Mouse (Mus musculus): ENCODE results near the gene Olfr458. TPM values are rescaled to one million over a fixed set of nuclear protein-coding genes. Genes with fewer than 3 reads are reported as not detected.
"Not testable (repeated sequence)": the region's sequence is repeated elsewhere in the genome, so short reads cannot be mapped to it uniquely, and the experiment has no call there.

The Olfr458 gene
- not detected in 2 replicates for polyA plus RNA-seq (2015; fragmentation: Nextera tagmentation; extraction: Ambion mirVana)

- no peaks in the 10 kb centered on the region for H3K27me3 ChIP-seq
- H3K9me3 ChIP-seq: no peaks in the 10 kb centered on the region
- ATAC-seq (ENCODE audit: insufficient number of reproducible peaks, low FRiP score, low TSS enrichment, low read depth): no peak
- H3K4me1 ChIP-seq: no peaks in the 10 kb centered on the region
- no peak within 1 kb of the TSS for H3K27ac ChIP-seq
- 79% methylated on average over 1 of the region's 1 CpGs for WGBS
- no peak within 1 kb of the TSS for H3K4me2 ChIP-seq
- H3K36me3 ChIP-seq: no peaks in the 10 kb centered on the region
- H3K9ac ChIP-seq: no peak within 1 kb of the TSS
- no peak within 1 kb of the TSS for H3K4me3 ChIP-seq
These were observed at the start of gene Olfr458 for GRCm38 (mm10) chr6:42465096-42465495. Gene Olfr458, minus strand, starts transcription at chr6:42465196.

DNA sequence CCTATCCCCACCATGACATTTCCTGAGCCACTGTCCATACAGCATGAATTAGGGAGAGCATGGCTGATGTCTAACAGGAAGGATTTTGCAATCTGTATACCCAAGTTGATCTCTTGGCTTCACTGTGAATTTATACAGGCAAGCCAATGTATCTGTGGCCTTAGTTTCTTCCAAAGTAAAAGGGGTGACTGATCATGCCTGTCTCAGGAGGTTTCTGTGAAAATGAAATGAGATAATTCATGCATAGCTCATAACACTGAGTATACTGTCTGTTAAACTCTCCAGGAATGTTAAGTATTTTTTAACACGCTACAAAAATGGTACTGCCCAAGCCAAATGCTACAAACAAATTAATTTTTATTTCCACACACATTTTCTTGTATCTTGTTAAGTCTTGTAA, 48.5 kb upstream of the Olfr458 start:
- Histone ChIP-seq H3K4me3 (no peak overlapping the region), H3K9ac (no peak overlapping the region), H3K36me3 (no peaks in the 10 kb centered on the region), H3K27me3 (no peaks in the 10 kb centered on the region), H3K4me1 (no peaks in the 10 kb centered on the region), H3K27ac (no peak overlapping the region), H3K9me3 (no peaks in the 10 kb centered on the region), H3K4me2 (no peak overlapping the region)
- ATAC-seq (ENCODE audit: insufficient number of reproducible peaks, low FRiP score, low TSS enrichment, low read depth): no peak
- 43% methylated on average over 1 of the region's 1 CpGs for WGBS

GRCm38 (mm10) chr6:42509311-42509710, 44.3 kb upstream of the Olfr458 start:
- H3K4me3 ChIP-seq: no peak overlapping the region
- H3K4me2 ChIP-seq: no peak overlapping the region
- H3K9ac ChIP-seq: no peak overlapping the region
- no peaks in the 10 kb centered on the region for H3K27me3 ChIP-seq
- no peaks in the 10 kb centered on the region for H3K4me1 ChIP-seq
- H3K36me3 ChIP-seq: no peaks in the 10 kb centered on the region
- ATAC-seq (ENCODE audit: insufficient number of reproducible peaks, low FRiP score, low TSS enrichment, low read depth): no peak
- H3K9me3 ChIP-seq: no peaks in the 10 kb centered on the region
- H3K27ac ChIP-seq: no peak overlapping the region

DNA sequence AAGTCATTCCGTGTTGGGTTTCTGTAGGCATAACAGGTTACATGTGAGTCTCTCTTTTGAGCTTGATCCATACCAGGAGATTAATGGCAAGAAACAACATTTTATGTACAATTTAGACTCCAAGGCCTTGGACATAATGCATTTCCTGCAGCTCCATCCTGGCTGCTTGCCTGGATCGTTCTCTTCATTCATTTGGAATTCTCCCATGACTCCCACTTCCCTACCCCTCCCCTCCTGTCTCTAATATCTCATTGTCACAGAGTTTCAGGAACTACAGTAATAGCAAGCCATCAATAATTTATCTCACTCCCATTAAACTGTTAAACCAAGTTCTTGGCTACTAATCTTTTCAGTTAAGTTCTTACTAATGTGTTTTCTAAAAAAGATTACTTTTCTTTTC, 38.5 kb upstream of the Olfr458 start:
- Histone ChIP-seq H3K36me3 (no peaks in the 10 kb centered on the region), H3K27ac (no peak overlapping the region)
- WGBS: 79% methylated on average over 2 of the region's 2 CpGs

DNA sequence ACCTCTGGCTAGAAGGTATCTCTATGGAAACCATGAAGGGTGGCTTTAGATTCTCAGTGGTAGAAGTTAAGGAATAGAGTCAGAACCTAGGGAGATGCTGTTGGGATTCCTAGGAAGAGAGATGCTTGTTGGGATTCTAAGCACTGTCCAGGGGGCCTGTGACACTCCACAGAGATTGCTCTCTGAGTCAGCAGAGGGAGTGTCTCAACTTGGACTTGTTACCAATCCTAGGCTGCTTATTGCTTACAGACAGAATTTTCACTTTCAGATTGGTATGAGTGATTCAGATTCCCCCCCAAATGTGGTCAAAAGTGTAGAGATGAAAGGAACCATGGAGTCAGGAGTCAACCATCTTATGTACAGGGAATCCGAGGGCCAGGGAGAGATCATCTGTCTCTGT, 24.7 kb upstream of the Olfr458 start:
- WGBS: 46% methylated on average over 1 of the region's 1 CpGs
- Histone ChIP-seq H3K27ac (no peak overlapping the region), H3K9ac (no peak overlapping the region), H3K4me3 (no peak overlapping the region), H3K9me3 (no peaks in the 10 kb centered on the region), H3K4me2 (no peak overlapping the region), H3K4me1 (no peaks in the 10 kb centered on the region), H3K36me3 (no peaks in the 10 kb centered on the region), H3K27me3 (no peaks in the 10 kb centered on the region)
- ATAC-seq (ENCODE audit: insufficient number of reproducible peaks, low FRiP score, low TSS enrichment, low read depth): no peak

More for the DNA sequence above, 38.5 kb upstream of the Olfr458 start:
- H3K9ac ChIP-seq: no peak overlapping the region
- no peak overlapping the region for H3K4me2 ChIP-seq
- H3K27me3 ChIP-seq: no peaks in the 10 kb centered on the region
- no peak for ATAC-seq (ENCODE audit: insufficient number of reproducible peaks, low FRiP score, low TSS enrichment, low read depth)
- H3K4me1 ChIP-seq: no peaks in the 10 kb centered on the region
- H3K9me3 ChIP-seq: no peaks in the 10 kb centered on the region
- no peak overlapping the region for H3K4me3 ChIP-seq

DNA sequence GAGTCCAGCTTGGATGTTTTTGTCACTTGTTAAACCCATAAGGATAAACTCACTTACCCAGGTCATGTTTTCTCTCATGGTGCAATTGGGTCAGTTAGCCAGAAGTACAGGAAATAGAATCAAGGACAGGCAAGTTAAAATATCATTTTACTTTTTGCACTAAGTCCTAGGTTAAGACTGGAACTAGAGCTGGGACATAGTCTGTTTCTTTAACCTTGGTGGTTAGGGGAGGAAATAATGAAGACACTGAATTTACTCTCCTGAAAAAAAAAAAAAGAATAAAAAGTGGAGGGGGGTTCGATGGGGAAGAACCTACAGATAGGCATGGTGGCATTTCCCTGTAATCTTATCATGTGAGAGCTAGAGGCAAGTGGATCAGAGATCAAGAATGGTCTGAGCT, 22.1 kb upstream of the Olfr458 start, which contains the start of gene Olfr456:
TSS of gene Olfr456 (minus strand) at position 101 of the 400 bp plus-strand sequence.
- H3K4me2 ChIP-seq: no peak within 1 kb of the TSS
- no peaks in the 10 kb centered on the region for H3K4me1 ChIP-seq
- no peak within 1 kb of the TSS for H3K4me3 ChIP-seq
- no peak within 1 kb of the TSS for H3K27ac ChIP-seq
- no peak for ATAC-seq (ENCODE audit: insufficient number of reproducible peaks, low FRiP score, low TSS enrichment, low read depth)
- H3K9ac ChIP-seq: no peak within 1 kb of the TSS
- H3K9me3 ChIP-seq: no peaks in the 10 kb centered on the region
- 85% methylated on average over 1 of the region's 1 CpGs for WGBS
- no peaks in the 10 kb centered on the region for H3K27me3 ChIP-seq
- H3K36me3 ChIP-seq: no peaks in the 10 kb centered on the region

DNA sequence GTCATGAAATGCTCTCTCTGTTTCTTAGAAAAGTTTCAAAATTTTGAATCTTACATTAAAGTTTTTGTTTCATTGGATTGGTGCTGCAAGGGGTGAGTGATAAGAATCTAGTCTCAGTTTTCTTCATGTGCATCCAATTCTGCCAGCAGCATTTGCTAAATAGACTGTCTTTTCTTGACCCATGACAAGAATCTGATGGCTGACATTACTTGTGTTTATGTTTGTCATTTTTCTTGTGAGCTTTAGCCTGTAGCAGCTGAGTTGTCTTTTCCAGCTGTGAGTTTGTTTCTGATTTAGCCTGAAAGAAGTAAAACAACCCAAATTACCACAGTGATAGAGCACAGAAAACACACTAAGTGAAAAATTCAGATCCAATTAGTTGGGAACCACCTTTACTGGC, 19.6 kb upstream of the Olfr458 start:
- Histone ChIP-seq H3K9ac (no peak overlapping the region), H3K27ac (no peak overlapping the region), H3K9me3 (no peaks in the 10 kb centered on the region), H3K27me3 (no peaks in the 10 kb centered on the region), H3K36me3 (no peaks in the 10 kb centered on the region), H3K4me2 (no peak overlapping the region), H3K4me1 (no peaks in the 10 kb centered on the region), H3K4me3 (no peak overlapping the region)
- no peak for ATAC-seq (ENCODE audit: insufficient number of reproducible peaks, low FRiP score, low TSS enrichment, low read depth)

- H3K27ac ChIP-seq: no peak within 1 kb of the TSS
- ATAC-seq (ENCODE audit: insufficient number of reproducible peaks, low FRiP score, low TSS enrichment, low read depth): no peak
- no peak within 1 kb of the TSS for H3K4me2 ChIP-seq
- no peaks in the 10 kb centered on the region for H3K36me3 ChIP-seq
- no peak within 1 kb of the TSS for H3K4me3 ChIP-seq
- no peaks in the 10 kb centered on the region for H3K27me3 ChIP-seq
- no peaks in the 10 kb centered on the region for H3K4me1 ChIP-seq
- no peak within 1 kb of the TSS for H3K9ac ChIP-seq
- H3K9me3 ChIP-seq: no peaks in the 10 kb centered on the region
- WGBS: 70% methylated on average over 1 of the region's 1 CpGs
These were observed 11.2 kb upstream of the Olfr458 start, which contains the start of gene Olfr457 for GRCm38 (mm10) chr6:42476235-42476634. Gene Olfr457, minus strand, starts transcription at chr6:42476335.

GRCm38 (mm10) chr6:42471298-42471697, 6.3 kb upstream of the Olfr458 start:
- not testable (repeated sequence) for H3K36me3 ChIP-seq; H3K4me2 ChIP-seq; H3K27me3 ChIP-seq; H3K9ac ChIP-seq; ATAC-seq (ENCODE audit: insufficient number of reproducible peaks, low FRiP score, low TSS enrichment, low read depth); H3K4me3 ChIP-seq; H3K27ac ChIP-seq; H3K4me1 ChIP-seq; H3K9me3 ChIP-seq
- over 99% methylated on average over 4 of the region's 4 CpGs for WGBS

- WGBS: 86% methylated on average over 4 of the region's 4 CpGs
- Histone ChIP-seq H3K9ac (no peak overlapping the region), H3K4me3 (no peak overlapping the region), H3K9me3 (no peaks in the 10 kb centered on the region), H3K27me3 (no peaks in the 10 kb centered on the region), H3K27ac (no peak overlapping the region), H3K36me3 (no peaks in the 10 kb centered on the region), H3K4me2 (no peak overlapping the region), H3K4me1 (no peaks in the 10 kb centered on the region)
- ATAC-seq (ENCODE audit: insufficient number of reproducible peaks, low FRiP score, low TSS enrichment, low read depth): no peak
These were observed 5.5 kb upstream of the Olfr458 start for GRCm38 (mm10) chr6:42470542-42470941.

DNA sequence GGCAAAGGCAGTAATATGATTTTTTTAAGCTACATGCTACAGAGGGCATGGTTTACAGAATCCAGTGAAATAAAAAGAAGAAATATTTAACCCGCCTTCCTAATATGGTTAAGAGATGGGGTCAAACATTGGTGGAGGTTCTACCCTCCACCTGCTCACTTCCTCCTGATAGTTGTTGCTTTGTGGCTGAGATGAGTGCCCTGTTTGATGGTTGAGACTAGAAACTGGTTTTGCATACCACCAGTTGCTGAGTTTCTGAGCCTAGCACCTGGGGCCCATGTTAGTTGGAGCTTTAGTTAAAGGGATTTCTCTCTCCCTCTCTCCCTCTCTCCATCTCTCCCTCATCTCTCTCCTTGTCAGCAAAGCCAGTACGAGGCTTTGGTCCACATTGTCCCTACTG, 17.6 kb downstream of the Olfr458 start:
- Histone ChIP-seq H3K4me3 (no peak overlapping the region), H3K9me3 (no peaks in the 10 kb centered on the region), H3K27me3 (no peaks in the 10 kb centered on the region), H3K9ac (no peak overlapping the region), H3K36me3 (no peaks in the 10 kb centered on the region), H3K4me1 (no peaks in the 10 kb centered on the region), H3K27ac (no peak overlapping the region), H3K4me2 (no peak overlapping the region)
- 78% methylated on average over 2 of the region's 2 CpGs for WGBS
- no peak for ATAC-seq (ENCODE audit: insufficient number of reproducible peaks, low FRiP score, low TSS enrichment, low read depth)

DNA sequence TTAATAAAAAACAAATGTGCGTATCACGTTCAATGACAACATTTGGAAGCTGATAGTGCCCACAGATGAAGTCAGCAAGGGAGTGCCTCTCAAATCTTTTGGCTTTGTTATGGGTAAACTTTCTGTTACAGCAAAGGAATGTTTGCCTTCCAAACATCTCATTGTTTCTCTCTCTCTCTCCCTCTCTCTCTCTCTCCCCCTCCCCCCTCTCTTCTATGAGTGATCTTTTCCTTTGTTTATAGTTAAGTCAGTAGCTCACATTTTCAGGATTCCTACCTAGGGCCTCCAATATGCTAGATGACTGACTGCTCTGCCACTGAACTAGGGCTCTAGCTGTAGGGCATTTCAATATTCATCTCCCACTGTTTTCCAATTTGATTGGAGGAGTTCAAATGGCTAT, 20.5 kb downstream of the Olfr458 start:
- H3K27me3 ChIP-seq: no peaks in the 10 kb centered on the region
- WGBS: 77% methylated on average over 2 of the region's 2 CpGs

GRCm38 (mm10) chr6:42441395-42441794, 23.6 kb downstream of the Olfr458 start:
- no peak for ATAC-seq (ENCODE audit: insufficient number of reproducible peaks, low FRiP score, low TSS enrichment, low read depth)
- Histone ChIP-seq H3K9me3 (no peaks in the 10 kb centered on the region), H3K4me1 (no peaks in the 10 kb centered on the region), H3K36me3 (no peaks in the 10 kb centered on the region), H3K9ac (no peak overlapping the region), H3K4me2 (no peak overlapping the region), H3K27me3 (no peaks in the 10 kb centered on the region), H3K4me3 (no peak overlapping the region), H3K27ac (no peak overlapping the region)
- WGBS: 71% methylated on average over 2 of the region's 2 CpGs

More for the DNA sequence above, 20.5 kb downstream of the Olfr458 start:
- Histone ChIP-seq H3K36me3 (no peaks in the 10 kb centered on the region), H3K27ac (no peak overlapping the region), H3K4me2 (no peak overlapping the region), H3K4me3 (no peak overlapping the region), H3K9ac (no peak overlapping the region), H3K4me1 (no peaks in the 10 kb centered on the region), H3K9me3 (no peaks in the 10 kb centered on the region)
- no peak for ATAC-seq (ENCODE audit: insufficient number of reproducible peaks, low FRiP score, low TSS enrichment, low read depth)

Data from limb, embryonic 15.5 days (tissue).